Mouse (Mus musculus): ENCODE data around the gene Abi1.
"Not testable (repeated sequence)": the region's sequence is repeated elsewhere in the genome, so short reads cannot be mapped to it uniquely, and the experiment has no call there.

The Abi1 gene

GRCm38 (mm10) chr2:23030631-23031030, 9.4 kb downstream of the Abi1 start:
- DNase-seq (ENCODE audit: low read depth, low spot score), result no peak

- no peak for DNase-seq (ENCODE audit: low read depth, low spot score)
These were observed 11.2 kb downstream of the Abi1 start for GRCm38 (mm10) chr2:23028826-23029225.

- no peak for DNase-seq (ENCODE audit: low read depth, low spot score)
These were observed 13.7 kb downstream of the Abi1 start for GRCm38 (mm10) chr2:23026379-23026778.

GRCm38 (mm10) chr2:23023714-23024282, 16.2 kb downstream of the Abi1 start:
- DNase-seq (ENCODE audit: low read depth, low spot score), result no peak

GRCm38 (mm10) chr2:23023023-23023422, 17.0 kb downstream of the Abi1 start:
- no peak for DNase-seq (ENCODE audit: low read depth, low spot score)

GRCm38 (mm10) chr2:23021721-23022120, 18.3 kb downstream of the Abi1 start:
- peak; percentile 12 for DNase-seq (ENCODE audit: low read depth, low spot score)

GRCm38 (mm10) chr2:23021320-23021719, 18.7 kb downstream of the Abi1 start:
- no peak for DNase-seq (ENCODE audit: low read depth, low spot score)

GRCm38 (mm10) chr2:23019170-23019569, 20.9 kb downstream of the Abi1 start:
- no peak for DNase-seq (ENCODE audit: low read depth, low spot score)

GRCm38 (mm10) chr2:23016121-23016520, 23.9 kb downstream of the Abi1 start:
- DNase-seq (ENCODE audit: low read depth, low spot score), result no peak

GRCm38 (mm10) chr2:23015335-23015734, 24.7 kb downstream of the Abi1 start:
- no peak for DNase-seq (ENCODE audit: low read depth, low spot score)

GRCm38 (mm10) chr2:23014935-23015334, 25.1 kb downstream of the Abi1 start:
- DNase-seq (ENCODE audit: low read depth, low spot score), result not testable (repeated sequence)

- no peak for DNase-seq (ENCODE audit: low read depth, low spot score)
These were observed 31.8 kb downstream of the Abi1 start for GRCm38 (mm10) chr2:23008256-23008655.

- DNase-seq (ENCODE audit: low read depth, low spot score), result peak; percentile 62
These were observed 32.5 kb downstream of the Abi1 start for GRCm38 (mm10) chr2:23007577-23007976.

- DNase-seq (ENCODE audit: low read depth, low spot score), result no peak
These were observed 32.9 kb downstream of the Abi1 start for GRCm38 (mm10) chr2:23007149-23007548.

- DNase-seq (ENCODE audit: low read depth, low spot score), result peak; percentile 80
These were observed 33.8 kb downstream of the Abi1 start for GRCm38 (mm10) chr2:23006219-23006618.

GRCm38 (mm10) chr2:23002637-23003036, 37.4 kb downstream of the Abi1 start:
- DNase-seq (ENCODE audit: low read depth, low spot score), result peak; percentile 88

GRCm38 (mm10) chr2:22999620-23000019, 40.4 kb downstream of the Abi1 start:
- DNase-seq (ENCODE audit: low read depth, low spot score), result no peak

GRCm38 (mm10) chr2:22998804-22999203, 41.2 kb downstream of the Abi1 start:
- no peak for DNase-seq (ENCODE audit: low read depth, low spot score)

- DNase-seq (ENCODE audit: low read depth, low spot score), result no peak
These were observed 42.0 kb downstream of the Abi1 start for GRCm38 (mm10) chr2:22998015-22998414.

- no peak for DNase-seq (ENCODE audit: low read depth, low spot score)
These were observed 44.0 kb downstream of the Abi1 start for GRCm38 (mm10) chr2:22996071-22996470.

GRCm38 (mm10) chr2:22985973-22986657, 53.9 kb downstream of the Abi1 start:
- no peak for DNase-seq (ENCODE audit: low read depth, low spot score)

GRCm38 (mm10) chr2:22977387-22977973, 62.6 kb downstream of the Abi1 start:
- no peak for DNase-seq (ENCODE audit: low read depth, low spot score)

GRCm38 (mm10) chr2:22962970-22963369, 77.1 kb downstream of the Abi1 start:
- no peak for DNase-seq (ENCODE audit: low read depth, low spot score)
